Mouse (Mus musculus): Measurements from ENCODE around the gene Eif3m.
"Not testable (repeated sequence)": the region's sequence is repeated elsewhere in the genome, so short reads cannot be mapped to it uniquely, and the experiment has no call there.

Gene Eif3m

GRCm38 (mm10) chr2:105016967-105017287, at the start of gene Eif3m:
Gene Eif3m, minus strand, starts transcription at chr2:105017080.
- DNase-seq (ENCODE audit: low spot score in 2 of 2) = peak; percentile 87 to 91

- no peak for DNase-seq (ENCODE audit: low spot score in 2 of 2)
Observed at GRCm38 (mm10) chr2:105062741-105063372, 46.0 kb upstream of the Eif3m start.

- DNase-seq (ENCODE audit: low spot score in 2 of 2) = peak; percentile 4 to 5
Observed at GRCm38 (mm10) chr2:105058577-105059116, 41.8 kb upstream of the Eif3m start.

- no peak for DNase-seq (ENCODE audit: low spot score in 2 of 2)
Observed at GRCm38 (mm10) chr2:105055529-105055928, 38.6 kb upstream of the Eif3m start.

- DNase-seq (ENCODE audit: low spot score in 2 of 2) = no peak
Observed at GRCm38 (mm10) chr2:105048301-105048700, 31.4 kb upstream of the Eif3m start.

GRCm38 (mm10) chr2:105043152-105043551, 26.3 kb upstream of the Eif3m start:
- DNase-seq (ENCODE audit: low spot score in 2 of 2) = no peak

- DNase-seq (ENCODE audit: low spot score in 2 of 2) = no peak
Observed at GRCm38 (mm10) chr2:105040859-105041258, 24.0 kb upstream of the Eif3m start.

GRCm38 (mm10) chr2:105038879-105039278, 22.0 kb upstream of the Eif3m start:
- DNase-seq (ENCODE audit: low spot score in 2 of 2) = no peak

GRCm38 (mm10) chr2:105037956-105038569, 21.2 kb upstream of the Eif3m start:
- no peak for DNase-seq (ENCODE audit: low spot score in 2 of 2)

GRCm38 (mm10) chr2:105036401-105037070, 19.7 kb upstream of the Eif3m start:
- DNase-seq (ENCODE audit: low spot score in 2 of 2) = no peak

GRCm38 (mm10) chr2:105035985-105036384, 19.1 kb upstream of the Eif3m start:
- DNase-seq (ENCODE audit: low spot score in 2 of 2) = no peak

- DNase-seq (ENCODE audit: low spot score in 2 of 2) = no peak
Observed at GRCm38 (mm10) chr2:105034084-105034483, 17.2 kb upstream of the Eif3m start.

GRCm38 (mm10) chr2:105030505-105030904, 13.6 kb upstream of the Eif3m start:
- DNase-seq (ENCODE audit: low spot score in 2 of 2) = no peak

- DNase-seq (ENCODE audit: low spot score in 2 of 2) = no peak
Observed at GRCm38 (mm10) chr2:105028806-105029205, 11.9 kb upstream of the Eif3m start.

GRCm38 (mm10) chr2:105026950-105027695, 10.2 kb upstream of the Eif3m start:
- DNase-seq (ENCODE audit: low spot score in 2 of 2) = no peak

- not testable (repeated sequence) for DNase-seq (ENCODE audit: low spot score in 2 of 2)
Observed at GRCm38 (mm10) chr2:105025610-105026009, 8.7 kb upstream of the Eif3m start.

- no peak for DNase-seq (ENCODE audit: low spot score in 2 of 2)
Observed at GRCm38 (mm10) chr2:105023815-105024214, 6.9 kb upstream of the Eif3m start.

- no peak for DNase-seq (ENCODE audit: low spot score in 2 of 2)
Observed at GRCm38 (mm10) chr2:105023031-105023615, 6.2 kb upstream of the Eif3m start.

GRCm38 (mm10) chr2:105021836-105022235, 5.0 kb upstream of the Eif3m start:
- no peak for DNase-seq (ENCODE audit: low spot score in 2 of 2)

- no peak for DNase-seq (ENCODE audit: low spot score in 2 of 2)
Observed at GRCm38 (mm10) chr2:105021256-105021655, 4.4 kb upstream of the Eif3m start.

- no peak for DNase-seq (ENCODE audit: low spot score in 2 of 2)
Observed at GRCm38 (mm10) chr2:105019457-105019856, 2.6 kb upstream of the Eif3m start.

GRCm38 (mm10) chr2:105017802-105018201, 922 bp upstream of the Eif3m start:
- no peak for DNase-seq (ENCODE audit: low spot score in 2 of 2)
